Mouse (Mus musculus) lung, adult 2 months (tissue): ENCODE data around the gene Mindy2. TPM values are rescaled to one million over a fixed set of nuclear protein-coding genes. Genes with fewer than 3 reads are reported as not detected.

Source experiments
- DNase-seq: peaks from one replicate; pipeline ENCODE4 v3.0.0; 2022
- H3K4me1 ChIP-seq: fragments of 200-500 bp; 2 replicates; pipeline ENCODE4 v1.6.1; 2011; ENCODE audit warnings: low read length; ENCODE audit not compliant: control insufficient read depth, insufficient read depth
- H3K4me3 ChIP-seq: fragments of 200-500 bp; replicated peaks from 2 replicates; pipeline ENCODE3; 2011; ENCODE audit warnings: low read depth, mild to moderate bottlenecking, control low read depth, low read length; ENCODE audit errors: extremely low read depth
- CTCF ChIP-seq: fragments of 200-500 bp; IDR thresholded peaks from 2 replicates; pipeline ENCODE4 v1.5.1; 2011; ENCODE audit warnings: mild to moderate bottlenecking, low read length, control low read depth; ENCODE audit not compliant: insufficient read depth
- POLR2A ChIP-seq: fragments of 200-500 bp; IDR thresholded peaks from 2 replicates; pipeline ENCODE4 v1.6.1; 2011; ENCODE audit warnings: low read depth, mild to moderate bottlenecking, control low read depth, low read length, borderline replicate concordance; ENCODE audit errors: extremely low read depth
- WGBS: fragments of 180-500 bp; shearing (Covaris S2); methylation state at CpG from one replicate; pipeline ENCODE4 v1.1.7; 2018; 5-methylcytosine and 5-hydroxymethylcytosine counted together
- polyA plus RNA-seq: library from polyadenylated mRNA; depleted of rRNA; stranded (reverse); fragments of >200 nt; gene quantifications from 2 replicates; pipeline ENCODE4 v1.2.3, GENCODE M21; 2012

Mindy2 gene
- polyA plus RNA-seq, 1 experiment = 12.0 TPM

GRCm38 (mm10) chr9:70670381-70670780, 13.4 kb upstream of the Mindy2 start:
- DNase-seq = no peak
- Histone ChIP-seq H3K4me1 (peaks cover 7% of the 10 kb centered on the region), H3K4me3 (no peak overlapping the region)
- TF ChIP-seq CTCF (no peak), POLR2A (no peak)
- 77% methylated on average over 6 of the region's 6 CpGs for WGBS

- Histone ChIP-seq H3K4me1 (peaks cover 7% of the 10 kb centered on the region), H3K4me3 (no peak overlapping the region)
- DNase-seq = no peak
- TF ChIP-seq CTCF = no peak
- TF ChIP-seq POLR2A = no peak
- 56% methylated on average over 2 of the region's 2 CpGs for WGBS
These were observed 12.2 kb upstream of the Mindy2 start for GRCm38 (mm10) chr9:70669197-70669596.

GRCm38 (mm10) chr9:70668048-70668447, 11.1 kb upstream of the Mindy2 start:
- peaks cover 7% of the 10 kb centered on the region for H3K4me1 ChIP-seq
- H3K4me3 ChIP-seq = no peak overlapping the region
- DNase-seq = no peak
- TF ChIP-seq CTCF (no peak), POLR2A (no peak)

GRCm38 (mm10) chr9:70666811-70667210, 9.8 kb upstream of the Mindy2 start:
- no peak overlapping the region for H3K4me3 ChIP-seq
- TF ChIP-seq CTCF = no peak
- TF ChIP-seq POLR2A = no peak
- DNase-seq = no peak
- WGBS = 48% methylated on average over 7 of the region's 7 CpGs
- H3K4me1 ChIP-seq = peaks cover 2% of the 10 kb centered on the region; the same call in 1 of the 2 replicates

- no peaks in the 10 kb centered on the region for H3K4me1 ChIP-seq
- WGBS = 68% methylated on average over 16 of the region's 16 CpGs
- TF ChIP-seq POLR2A (no peak), CTCF (no peak)
- H3K4me3 ChIP-seq = no peak overlapping the region
- no peak for DNase-seq
These were observed 8.6 kb upstream of the Mindy2 start for GRCm38 (mm10) chr9:70665372-70666145.

GRCm38 (mm10) chr9:70664847-70665246, 7.9 kb upstream of the Mindy2 start:
- no peaks in the 10 kb centered on the region for H3K4me1 ChIP-seq
- DNase-seq = no peak
- 91% methylated on average over 4 of the region's 4 CpGs for whole genome bisulfite sequencing
- H3K4me3 ChIP-seq = no peak overlapping the region
- TF ChIP-seq POLR2A (no peak), CTCF (no peak)

- DNase-seq = no peak
- WGBS = 63% methylated on average over 2 of the region's 2 CpGs
- TF ChIP-seq CTCF = no peak
- no peak for TF ChIP-seq POLR2A
- Histone ChIP-seq H3K4me1 (peaks cover 10% of the 10 kb centered on the region), H3K4me3 (no peak overlapping the region)
These were observed 1.3 kb upstream of the Mindy2 start for GRCm38 (mm10) chr9:70658266-70658665.

- peaks cover 12% of the 10 kb centered on the region for H3K4me1 ChIP-seq
- peak within 1 kb of the TSS; percentile 68 for H3K4me3 ChIP-seq
- DNase-seq = peak; percentile 63
- no peak for TF ChIP-seq CTCF
- peak; percentile 35; the same call in 1 of the 2 replicates for TF ChIP-seq POLR2A
- under 1% methylated on average over 67 of the region's 72 CpGs for WGBS
These were observed 605 bp downstream of the Mindy2 start, which contains the start of gene Gm10642 for GRCm38 (mm10) chr9:70656130-70657007. TSS of gene Gm10642 (plus strand) at chr9:70656251.

- Histone ChIP-seq H3K4me3 (peak overlapping the region; percentile 5), H3K4me1 (peaks cover 12% of the 10 kb centered on the region)
- 29% methylated on average over 2 of the region's 2 CpGs for WGBS
- TF ChIP-seq CTCF = no peak
- TF ChIP-seq POLR2A = no peak
- DNase-seq = no peak
These were observed 1.2 kb downstream of the Mindy2 start for GRCm38 (mm10) chr9:70655764-70656129.

GRCm38 (mm10) chr9:70654496-70654895, 2.5 kb downstream of the Mindy2 start:
- 69% methylated on average over 4 of the region's 4 CpGs for WGBS
- TF ChIP-seq POLR2A (no peak), CTCF (no peak)
- Histone ChIP-seq H3K4me1 (peaks cover 12% of the 10 kb centered on the region), H3K4me3 (no peak overlapping the region)
- DNase-seq = no peak
